Mouse (Mus musculus) heart, adult 2 months (tissue): ENCODE results near the gene Il5ra.

Source experiments
- CTCF ChIP-seq: fragments of 200-600 bp; IDR thresholded peaks from 2 replicates; pipeline ENCODE4 v1.8.1; 2022; ENCODE audit warnings: antibody characterized with exemption, mild to moderate bottlenecking, moderate library complexity
- EP300 ChIP-seq: fragments of 200-500 bp; IDR thresholded peaks from 2 replicates; pipeline ENCODE4 v1.6.1; 2011; ENCODE audit warnings: low read depth, low read length, control low read depth; ENCODE audit not compliant: insufficient read depth

DNA sequence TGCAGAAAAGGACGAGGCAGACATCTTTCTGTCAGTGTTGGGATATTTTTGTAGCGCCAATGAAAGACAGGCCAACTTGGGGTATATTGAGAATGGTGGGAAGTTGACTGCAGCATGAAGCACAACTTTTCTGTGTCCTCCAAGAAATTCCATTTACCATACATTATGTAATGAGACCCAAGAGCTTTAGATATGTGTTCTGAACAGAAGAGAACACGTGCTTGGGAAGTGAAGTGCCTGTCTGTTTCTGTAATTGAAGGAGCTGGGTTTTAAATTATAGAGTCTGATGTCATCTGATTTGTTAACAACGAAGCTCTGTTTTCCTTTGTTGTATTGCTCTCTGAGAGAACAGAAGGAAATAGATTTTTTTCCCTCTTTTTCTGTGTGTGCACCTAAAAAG lies 21.2 kb upstream of the Il5ra start:
- TF ChIP-seq CTCF (no peak), EP300 (no peak)
